Mouse (Mus musculus) MEL (cell line): ENCODE measurements around the gene 2410002F23Rik.

Source experiments
- CHD2 ChIP-seq: IDR thresholded peaks from 2 replicates; pipeline ENCODE4 v1.6.1; 2011; ENCODE audit warnings: low read length, improper control_type of control experiment
- CTCF ChIP-seq, 3 experiments: IDR thresholded peaks in 2 of 3; conservative IDR thresholded peaks in 1 of 3; 2 replicates each; pipeline ENCODE4 v1.5.1; 2011 to 2012; ENCODE audit warnings: low read length in 3 of 3, low read depth in 2 of 3, mild to moderate bottlenecking in 2 of 3, improper control_type of control experiment in 1 of 3, inconsistent platforms in 1 of 3, mixed read lengths in 1 of 3, moderate library complexity in 1 of 3; ENCODE audit not compliant: control insufficient read depth in 1 of 3, insufficient read depth in 1 of 3, poor library complexity in 1 of 3, severe bottlenecking in 1 of 3
- HCFC1 ChIP-seq: IDR thresholded peaks from 2 replicates; pipeline ENCODE4 v1.6.1; 2012; ENCODE audit warnings: low read depth, mild to moderate bottlenecking, inconsistent platforms, low read length, improper control_type of control experiment, moderate library complexity
- MAX ChIP-seq: IDR thresholded peaks from 2 replicates; pipeline ENCODE4 v1.6.1; 2011; ENCODE audit warnings: low read length, improper control_type of control experiment
- POLR2A ChIP-seq, 2 experiments: IDR thresholded peaks; 2 replicates each; pipeline ENCODE4 v1.6.1; 2011 to 2012; ENCODE audit warnings: low read length in 2 of 2, mild to moderate bottlenecking in 2 of 2, control low read depth in 1 of 2, improper control_type of control experiment in 1 of 2, low read depth in 1 of 2, moderate library complexity in 1 of 2; ENCODE audit not compliant: control insufficient read depth in 1 of 2, insufficient read depth in 1 of 2, poor library complexity in 1 of 2
- SIN3A ChIP-seq: IDR thresholded peaks from 2 replicates; pipeline ENCODE4 v1.6.1; 2012; ENCODE audit warnings: low read length, improper control_type of control experiment, inconsistent platforms
- TAL1 ChIP-seq: IDR thresholded peaks from 2 replicates; pipeline ENCODE4 v1.6.1; 2012; ENCODE audit warnings: mild to moderate bottlenecking, inconsistent platforms, low read length, moderate library complexity, mixed read lengths

DNA sequence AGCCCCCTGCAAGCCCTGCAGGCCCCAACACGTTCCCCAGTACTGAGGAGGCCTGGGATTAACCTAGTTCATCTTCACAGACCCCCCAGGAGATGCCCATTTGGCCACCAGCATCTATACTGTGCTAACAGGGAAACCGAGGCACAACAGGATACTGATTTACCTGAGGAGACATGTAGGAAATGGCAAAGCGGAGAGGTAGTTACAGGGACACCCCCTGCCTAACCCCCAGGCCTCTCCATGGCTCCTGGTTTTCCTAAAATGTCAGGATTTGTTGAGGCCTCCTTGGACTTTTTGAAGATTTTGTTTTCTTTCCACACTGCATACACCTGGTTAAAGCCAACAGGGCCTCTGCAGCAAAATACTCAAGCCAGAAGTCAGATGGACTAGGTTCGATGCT lies 10.8 kb downstream of the 2410002F23Rik start, which contains the start of gene Acp4:
- no peak for TF ChIP-seq SIN3A
- TF ChIP-seq POLR2A (IDR thresholded peaks at IDR 0.05; ENCODE audit: control insufficient read depth in 1 of 2, insufficient read depth in 1 of 2, low read depth in 1 of 2, low read length in 2 of 2, poor library complexity in 1 of 2), result no peak
- TF ChIP-seq CTCF (IDR thresholded peaks at IDR 0.05 in 2 of 3, conservative IDR thresholded peaks at IDR 0.05 in 1 of 3; ENCODE audit: control insufficient read depth in 1 of 3, insufficient read depth in 1 of 3, low read depth in 2 of 3, low read length in 3 of 3, poor library complexity in 1 of 3, severe bottlenecking in 1 of 3), result no peak
- no peak for TF ChIP-seq TAL1
- no peak for TF ChIP-seq MAX
- TF ChIP-seq HCFC1, result no peak
- TF ChIP-seq CHD2, result no peak
